Mouse (Mus musculus) stomach, embryonic 16.5 days (tissue): ENCODE measurements around the gene Podn. TPM values are rescaled to one million over a fixed set of nuclear protein-coding genes. Genes with fewer than 3 reads are reported as not detected.

Experiments used
- ATAC-seq: fragments of 200-750 bp; cut with Nextera tagmentation; 2 replicates; pipeline ENCODE4 v1.8.0; 2017; ENCODE audit warnings: moderate number of reproducible peaks, moderate TSS enrichment; ENCODE audit not compliant: insufficient read depth, low FRiP score
- H3K27ac ChIP-seq: fragments of 300-500 bp; sonication (generic); 2 replicates; pipeline ENCODE4 v1.5.1; 2014; ENCODE audit warnings: low read length
- H3K27me3 ChIP-seq: fragments of 300-500 bp; sonication (generic); 2 replicates; pipeline ENCODE4 v1.6.1; 2014; ENCODE audit warnings: low read length, control low read depth, mixed read lengths; ENCODE audit not compliant: control insufficient read depth, insufficient read depth
- H3K36me3 ChIP-seq: fragments of 300-500 bp; sonication (generic); 2 replicates; pipeline ENCODE4 v1.6.1; 2014; ENCODE audit warnings: low read length; ENCODE audit not compliant: control insufficient read depth, insufficient read depth
- H3K4me1 ChIP-seq: fragments of 300-500 bp; sonication (generic); 2 replicates; pipeline ENCODE4 v1.6.1; 2014; ENCODE audit warnings: low read length, control low read depth, mixed read lengths; ENCODE audit not compliant: control insufficient read depth, insufficient read depth
- H3K4me2 ChIP-seq: fragments of 300-500 bp; sonication (generic); 2 replicates; pipeline ENCODE4 v1.6.1; 2014; ENCODE audit warnings: low read depth, low read length, mixed read lengths
- H3K4me3 ChIP-seq: fragments of 300-500 bp; sonication (generic); replicated peaks from 2 replicates; pipeline ENCODE4 v1.5.1; 2014; ENCODE audit warnings: mild to moderate bottlenecking, low read length
- H3K9ac ChIP-seq: fragments of 300-500 bp; sonication (generic); 2 replicates; pipeline ENCODE4 v1.6.1; 2014; ENCODE audit warnings: low read length
- H3K9me3 ChIP-seq: fragments of 300-500 bp; sonication (generic); replicated peaks from 2 replicates; pipeline ENCODE4 v1.6.1; 2016; ENCODE audit warnings: low read length, control low read depth; ENCODE audit not compliant: control insufficient read depth
- WGBS: fragments of 180-500 bp; shearing (Covaris S2); extraction: QIAGEN DNeasy Blood & Tissue Kit; methylation state at CpG from one replicate; pipeline ENCODE4 v1.1.7; 2014; 5-methylcytosine and 5-hydroxymethylcytosine counted together
- polyA plus RNA-seq: library from polyadenylated mRNA; unstranded; fragments of >200 nt; fragmentation: Nextera tagmentation; extraction: Ambion mirVana; gene quantifications from 2 replicates; pipeline ENCODE4 v1.2.1, GENCODE M21; 2015

Podn gene
- polyA plus RNA-seq, 1 experiment from 2014 or later, result 1.2 TPM

DNA sequence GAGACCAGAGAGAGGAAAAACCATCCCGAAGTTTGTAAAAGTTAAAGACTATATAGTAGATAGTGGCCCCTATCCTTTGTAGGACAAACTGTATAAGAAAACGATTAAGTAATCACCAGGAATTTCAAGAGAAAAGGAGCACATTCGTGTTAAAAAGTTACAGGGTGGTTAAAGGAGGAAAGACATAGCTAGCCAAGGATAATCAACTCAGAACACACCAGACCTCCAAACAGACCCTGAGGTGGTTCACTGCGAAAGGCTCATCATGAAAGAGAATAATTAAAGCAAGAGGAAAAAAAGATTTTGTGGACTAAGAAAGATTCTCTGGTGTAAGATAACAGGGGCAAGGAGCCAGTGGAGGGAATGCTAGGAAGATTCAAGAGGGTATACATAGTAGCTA, 26.0 kb downstream of the Podn start:
- ATAC-seq, result no peak
- Histone ChIP-seq H3K4me1 (peaks cover 7% of the 10 kb centered on the region), H3K9ac (peak overlapping the region; percentile 80), H3K9me3 (no peaks in the 10 kb centered on the region), H3K27me3 (no peaks in the 10 kb centered on the region), H3K36me3 (no peaks in the 10 kb centered on the region), H3K4me3 (peak overlapping the region; percentile 63), H3K4me2 (peak overlapping the region; percentile 64), H3K27ac (peak overlapping the region; percentile 15; the same call in 1 of the 2 replicates)
- WGBS, result 53% methylated on average over 4 of the region's 4 CpGs

DNA sequence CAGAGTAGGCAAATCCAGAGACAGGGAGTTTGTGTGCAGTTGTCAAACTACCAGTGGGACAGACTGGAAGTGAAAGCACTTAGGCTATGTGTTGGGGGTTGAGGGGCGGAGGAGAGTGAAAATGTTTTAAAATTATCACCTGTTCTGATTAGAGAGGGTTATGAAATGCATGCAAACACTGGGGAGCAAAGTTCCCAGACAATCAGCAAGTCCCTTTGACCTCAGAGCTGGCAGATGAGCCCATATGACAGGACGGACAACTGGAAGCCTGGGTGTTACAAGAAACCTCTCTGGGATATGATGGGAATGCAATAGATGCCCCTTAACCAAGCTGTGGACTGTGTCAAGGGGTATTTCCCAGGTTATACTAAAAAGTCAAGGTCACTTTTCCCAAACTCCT, 28.2 kb downstream of the Podn start:
- no peaks in the 10 kb centered on the region for H3K9me3 ChIP-seq
- no peak overlapping the region for H3K4me3 ChIP-seq
- H3K36me3 ChIP-seq, result no peaks in the 10 kb centered on the region
- no peak overlapping the region for H3K4me2 ChIP-seq
- 82% methylated on average over 2 of the region's 2 CpGs for WGBS
- ATAC-seq, result no peak
- no peak overlapping the region for H3K9ac ChIP-seq
- H3K27ac ChIP-seq, result no peak overlapping the region
- no peaks in the 10 kb centered on the region for H3K27me3 ChIP-seq
- H3K4me1 ChIP-seq, result peaks cover 7% of the 10 kb centered on the region

DNA sequence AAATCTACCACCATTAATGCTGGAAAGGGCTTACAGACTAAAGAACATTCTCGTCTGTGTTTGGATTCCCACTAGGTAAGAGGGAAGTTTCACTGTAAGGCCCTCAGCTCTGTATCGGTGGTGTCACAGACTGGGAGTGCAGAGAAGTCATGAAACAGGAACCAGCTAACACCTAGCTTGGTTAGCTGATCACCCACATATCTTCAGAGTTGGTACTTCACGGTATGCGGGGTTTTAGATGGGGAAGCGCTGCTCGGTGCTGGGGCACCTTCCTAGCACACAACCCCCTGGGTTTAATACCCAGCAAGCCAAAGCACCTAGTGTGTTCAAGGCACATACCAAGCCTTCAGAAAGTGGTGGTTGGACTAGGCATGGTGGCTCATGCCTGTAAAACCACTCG, 29.0 kb downstream of the Podn start:
- Histone ChIP-seq H3K4me1 (peaks cover 7% of the 10 kb centered on the region), H3K4me2 (no peak overlapping the region), H3K27me3 (no peaks in the 10 kb centered on the region), H3K27ac (no peak overlapping the region), H3K36me3 (peaks cover 6% of the 10 kb centered on the region), H3K9me3 (no peaks in the 10 kb centered on the region; the same call in 1 of the 2 replicates), H3K9ac (no peak overlapping the region), H3K4me3 (no peak overlapping the region)
- WGBS, result 84% methylated on average over 7 of the region's 7 CpGs
- ATAC-seq, result no peak

DNA sequence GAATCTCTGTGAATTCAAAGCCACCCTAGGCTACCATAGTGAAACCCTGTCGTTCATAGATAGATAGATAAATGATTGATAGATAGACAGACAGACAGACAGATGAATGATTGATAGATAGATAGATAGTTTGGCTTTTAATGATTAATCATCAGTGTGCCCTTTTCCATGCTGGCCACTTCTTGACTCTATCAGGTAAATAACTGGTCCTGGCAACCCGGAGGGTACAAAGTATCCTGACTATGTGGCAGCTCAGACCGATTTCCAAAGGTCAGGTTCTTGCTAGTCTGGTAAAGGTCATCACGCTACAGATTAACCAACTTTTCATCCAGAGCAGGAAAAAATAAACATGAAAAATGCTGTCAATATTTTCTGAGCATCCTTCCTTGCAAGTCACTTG, 29.7 kb downstream of the Podn start:
- Histone ChIP-seq H3K9me3 (no peaks in the 10 kb centered on the region; the same call in 1 of the 2 replicates), H3K4me3 (no peak overlapping the region), H3K4me2 (no peak overlapping the region), H3K4me1 (peaks cover 7% of the 10 kb centered on the region), H3K9ac (no peak overlapping the region), H3K27ac (no peak overlapping the region), H3K27me3 (no peaks in the 10 kb centered on the region), H3K36me3 (peaks cover 7% of the 10 kb centered on the region)
- WGBS, result 65% methylated on average over 4 of the region's 4 CpGs
- no peak for ATAC-seq

DNA sequence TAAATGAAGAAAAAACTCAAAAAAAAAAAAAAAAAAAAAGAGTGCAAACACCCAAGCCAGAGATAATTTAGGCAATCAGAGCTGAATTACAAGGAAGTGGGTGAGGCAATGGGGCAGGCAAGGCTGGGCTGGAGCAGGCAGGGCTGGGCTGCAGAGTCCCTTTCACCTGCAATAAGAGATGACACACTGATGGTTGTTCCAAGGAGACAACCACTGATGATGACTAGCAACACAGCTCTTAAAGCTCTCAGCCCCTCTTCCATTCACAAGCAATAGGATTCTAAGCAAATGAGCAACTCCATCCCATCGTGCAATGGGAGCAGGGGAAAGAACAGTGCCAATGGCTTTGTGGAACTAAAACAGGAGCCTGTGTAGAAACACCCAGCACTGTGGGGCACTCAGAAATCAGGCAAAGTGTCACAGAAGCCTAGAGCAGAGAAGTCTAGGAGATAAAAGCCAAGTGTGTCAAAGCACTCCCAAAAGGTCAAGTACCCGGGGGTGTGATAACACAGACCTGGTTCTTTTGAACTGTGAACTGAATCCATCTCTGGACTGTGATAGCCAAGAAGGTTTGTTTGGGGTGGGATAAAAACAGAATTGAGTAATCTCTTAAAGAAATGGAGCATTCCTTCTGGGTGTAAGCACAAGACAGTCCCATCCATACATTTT, 30.9 kb downstream of the Podn start:
- WGBS, result 79% methylated on average over 2 of the region's 2 CpGs
- Histone ChIP-seq H3K9me3 (no peaks in the 10 kb centered on the region; the same call in 1 of the 2 replicates), H3K36me3 (peaks cover 7% of the 10 kb centered on the region), H3K27ac (no peak overlapping the region), H3K4me2 (no peak overlapping the region), H3K4me1 (peaks cover 5% of the 10 kb centered on the region), H3K9ac (no peak overlapping the region), H3K27me3 (no peaks in the 10 kb centered on the region), H3K4me3 (no peak overlapping the region)
- no peak for ATAC-seq

DNA sequence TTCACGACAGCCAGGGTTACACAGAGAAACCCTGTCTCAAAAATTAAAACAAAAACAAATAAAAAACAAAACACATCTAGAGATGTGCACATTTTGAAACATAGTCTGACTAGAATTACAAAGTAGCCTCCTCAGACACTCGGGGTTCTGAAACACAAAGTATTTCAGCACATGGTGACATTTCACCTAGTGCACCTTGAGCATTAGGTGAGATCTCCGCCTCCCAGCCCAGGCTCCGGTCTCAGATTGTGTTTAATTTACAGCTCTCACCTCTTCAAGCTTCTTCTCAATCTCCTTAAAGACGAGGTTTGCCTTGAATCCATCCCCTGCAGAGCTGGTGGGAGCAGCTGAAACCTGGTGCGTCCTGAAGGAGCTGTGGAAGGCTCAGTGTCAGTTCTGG, 32.6 kb downstream of the Podn start:
- no peaks in the 10 kb centered on the region for H3K27me3 ChIP-seq
- no peaks in the 10 kb centered on the region; the same call in 1 of the 2 replicates for H3K9me3 ChIP-seq
- H3K9ac ChIP-seq, result no peak overlapping the region
- peaks cover 13% of the 10 kb centered on the region for H3K36me3 ChIP-seq
- H3K4me1 ChIP-seq, result no peaks in the 10 kb centered on the region
- ATAC-seq, result no peak
- H3K4me3 ChIP-seq, result no peak overlapping the region
- whole genome bisulfite sequencing, result 67% methylated on average over 6 of the region's 6 CpGs
- H3K27ac ChIP-seq, result no peak overlapping the region
- H3K4me2 ChIP-seq, result no peak overlapping the region

DNA sequence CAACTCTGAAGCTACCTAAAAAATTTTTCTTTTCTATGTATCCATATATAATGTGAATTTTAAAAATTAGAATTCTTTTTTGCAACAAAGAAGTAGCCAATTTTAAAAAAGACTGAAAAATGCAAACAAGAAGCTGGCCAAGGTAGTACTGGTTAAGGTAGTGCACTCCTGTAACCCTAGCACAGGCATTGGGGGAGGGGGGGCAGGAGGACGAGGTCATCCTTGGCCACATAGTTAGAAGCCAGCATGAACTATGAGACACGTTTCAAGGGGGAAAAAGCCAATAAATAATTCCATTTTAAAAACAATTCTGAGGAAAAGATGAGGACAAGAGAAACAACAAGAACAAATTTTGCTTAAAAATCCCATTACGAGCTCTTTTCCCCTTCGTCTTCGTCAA, 33.7 kb downstream of the Podn start:
- H3K27ac ChIP-seq, result no peak overlapping the region
- no peak overlapping the region for H3K9ac ChIP-seq
- no peak overlapping the region for H3K4me3 ChIP-seq
- no peaks in the 10 kb centered on the region for H3K4me1 ChIP-seq
- H3K4me2 ChIP-seq, result no peak overlapping the region
- no peaks in the 10 kb centered on the region; the same call in 1 of the 2 replicates for H3K9me3 ChIP-seq
- no peak for ATAC-seq
- peaks cover 20% of the 10 kb centered on the region for H3K36me3 ChIP-seq
- H3K27me3 ChIP-seq, result no peaks in the 10 kb centered on the region
- 89% methylated on average over 5 of the region's 5 CpGs for WGBS

DNA sequence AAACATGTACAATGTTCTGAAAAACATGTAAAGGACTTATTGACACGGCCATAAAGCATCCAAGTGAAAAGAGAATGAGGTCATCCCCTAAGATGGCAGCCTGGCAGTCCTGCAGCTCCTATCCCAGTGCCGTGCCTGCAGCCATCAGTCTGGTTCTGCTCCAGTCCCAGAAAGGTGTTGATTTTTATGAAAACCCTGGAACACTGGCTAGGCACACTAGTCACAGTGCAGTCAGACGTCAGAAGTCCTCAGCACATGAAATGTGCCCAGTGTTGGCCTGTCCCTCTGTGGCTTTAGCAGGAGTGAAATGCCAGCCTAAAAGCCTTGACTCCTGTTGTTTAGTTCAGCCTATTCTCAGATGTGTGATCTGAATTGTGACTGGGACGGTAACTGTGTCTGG, 35.5 kb downstream of the Podn start:
- Histone ChIP-seq H3K36me3 (peaks cover 24% of the 10 kb centered on the region), H3K4me1 (no peaks in the 10 kb centered on the region), H3K9ac (no peak overlapping the region), H3K27me3 (no peaks in the 10 kb centered on the region), H3K4me2 (no peak overlapping the region), H3K27ac (no peak overlapping the region), H3K4me3 (no peak overlapping the region), H3K9me3 (no peaks in the 10 kb centered on the region; the same call in 1 of the 2 replicates)
- ATAC-seq, result no peak
- WGBS, result 88% methylated on average over 4 of the region's 4 CpGs

DNA sequence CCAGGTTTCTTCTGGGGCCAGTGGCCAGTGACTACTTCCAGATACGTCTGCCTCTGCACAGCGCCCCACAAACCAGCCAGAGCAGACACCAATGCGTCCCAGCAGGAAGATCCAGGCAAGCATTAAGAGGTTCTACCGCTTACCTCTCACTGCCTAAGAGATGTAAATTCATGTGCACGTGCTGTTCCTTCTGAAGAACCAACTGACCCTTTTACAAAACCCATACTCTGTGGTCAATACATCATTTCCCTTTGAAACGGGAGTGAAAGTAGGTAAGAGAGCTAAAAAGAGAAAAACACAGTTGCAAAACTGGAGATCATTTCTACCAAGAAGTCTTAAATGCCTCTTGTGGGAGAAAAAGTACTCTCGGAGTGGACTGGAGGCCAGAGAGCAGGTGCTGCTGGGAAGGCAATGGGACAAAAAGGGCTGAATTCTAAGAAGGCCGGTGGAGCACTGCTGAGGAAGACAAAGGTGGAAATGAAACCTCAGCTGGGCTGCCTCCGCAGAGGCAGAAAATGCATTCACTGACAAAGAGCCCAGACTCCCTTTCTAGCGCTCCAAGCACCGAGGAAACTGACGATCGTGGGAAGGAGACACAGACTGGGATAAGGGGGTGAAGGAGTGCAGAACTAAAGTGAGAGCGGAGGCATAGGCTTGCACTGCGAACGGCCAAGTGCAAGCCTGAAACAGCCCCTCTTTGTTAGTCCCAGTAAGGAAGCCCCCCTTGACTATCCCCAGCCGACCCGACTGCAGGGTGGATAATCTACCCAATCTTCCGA, 36.5 kb downstream of the Podn start:
- H3K4me2 ChIP-seq, result no peak overlapping the region
- no peak for ATAC-seq
- H3K9me3 ChIP-seq, result no peaks in the 10 kb centered on the region; the same call in 1 of the 2 replicates
- WGBS, result 79% methylated on average over 19 of the region's 19 CpGs
- no peak overlapping the region for H3K27ac ChIP-seq
- peaks cover 24% of the 10 kb centered on the region for H3K36me3 ChIP-seq
- H3K4me3 ChIP-seq, result no peak overlapping the region
- no peaks in the 10 kb centered on the region for H3K4me1 ChIP-seq
- H3K27me3 ChIP-seq, result no peaks in the 10 kb centered on the region
- H3K9ac ChIP-seq, result no peak overlapping the region
